Mouse (Mus musculus): Measurements from ENCODE around the gene Snx9.

DNA sequence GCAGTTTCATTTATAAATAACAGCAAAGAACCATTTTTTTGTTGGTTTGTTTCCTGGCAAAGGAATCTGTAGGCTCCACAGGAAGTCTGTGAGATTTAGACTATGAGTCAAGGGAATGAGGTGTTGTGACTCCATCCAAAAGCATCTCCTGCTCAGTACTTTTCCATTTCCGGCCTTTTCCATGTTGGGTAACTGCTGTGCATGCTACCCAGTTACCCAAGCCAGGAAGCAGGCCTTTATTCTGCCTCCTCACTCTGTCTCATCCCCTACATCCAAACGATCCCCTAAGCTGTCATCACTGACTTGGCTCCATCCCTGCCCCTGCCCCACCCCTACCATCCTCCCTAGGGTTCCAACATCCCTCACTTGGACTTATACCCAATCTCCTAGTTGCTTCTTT is 18.6 kb upstream of the Snx9 start:
- TF ChIP-seq POLR2A (IDR thresholded peaks at IDR 0.05; ENCODE audit: extremely low read depth, insufficient read depth, low read length), result no peak
- TF ChIP-seq CTCF (IDR thresholded peaks at IDR 0.05; ENCODE audit: extremely low read depth, insufficient read depth, low read length), result no peak
